Mouse (Mus musculus) cerebellum, adult 11-12 months (tissue): ENCODE results near the gene Taf5l.
A peak's percentile ranks its signal among the peaks of the same experiment; 100 is the strongest.

Source experiments
- DNase-seq: peaks from one replicate; pipeline ENCODE4 v3.0.0; 2022

Gene Taf5l

DNA sequence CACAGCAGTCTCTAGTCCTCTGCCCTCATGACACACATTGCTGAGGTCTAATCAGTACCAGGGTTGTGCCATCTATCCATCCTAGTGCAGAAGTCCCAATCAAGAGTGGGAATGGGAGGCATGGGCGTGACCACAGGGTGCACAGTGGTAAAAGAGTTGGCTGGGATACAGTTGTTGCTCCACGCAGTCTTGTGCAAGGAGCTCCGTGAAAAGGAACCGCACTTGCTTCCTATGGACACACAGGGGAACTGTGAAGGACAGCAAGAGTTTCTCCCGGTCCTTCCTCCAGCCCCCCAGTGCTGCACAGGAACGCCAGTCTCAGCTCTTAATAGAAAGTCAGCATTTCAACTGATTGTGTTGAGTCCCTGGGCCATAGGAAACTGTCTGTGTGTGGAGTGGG, 61.7 kb downstream of the Taf5l start:
- no peak for DNase-seq

DNA sequence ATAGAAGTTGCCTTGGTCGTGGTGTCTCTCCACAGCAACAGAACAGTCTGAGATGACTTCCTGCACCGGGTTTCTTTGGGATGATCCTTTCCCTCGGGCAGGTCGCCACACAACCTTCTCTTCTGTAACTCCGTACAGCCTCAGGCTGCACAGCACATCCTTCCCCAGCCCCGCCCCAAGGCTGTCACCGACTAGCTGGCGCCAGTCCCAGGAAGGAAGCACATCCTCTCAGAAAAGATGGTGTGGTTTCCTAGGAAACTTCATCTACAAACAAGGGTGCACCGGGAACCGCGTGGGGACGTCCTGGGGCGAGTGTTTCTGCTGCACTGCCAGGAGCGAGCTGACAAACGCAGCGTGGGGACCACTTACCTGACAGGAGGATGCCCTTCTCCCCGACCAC, 63.1 kb downstream of the Taf5l start:
- DNase-seq, result no peak

DNA sequence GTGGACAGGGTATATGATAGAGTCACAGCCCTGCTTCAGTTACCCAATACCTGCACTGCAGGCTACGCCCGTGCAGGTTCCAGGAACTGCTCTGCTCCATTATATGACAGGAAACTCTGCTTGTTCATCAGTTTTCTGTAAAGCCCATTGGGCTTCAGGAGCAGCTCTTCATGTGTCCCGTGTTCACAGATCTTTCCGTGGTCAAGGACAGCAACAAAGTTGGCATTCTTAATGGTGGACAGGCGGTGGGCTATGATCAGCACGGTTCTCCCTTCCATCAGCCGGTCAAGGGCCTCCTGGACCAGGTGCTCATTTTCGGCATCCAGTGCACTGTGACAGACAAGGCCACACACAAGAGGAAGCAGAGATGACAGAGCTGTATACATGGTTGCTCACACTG, 67.0 kb downstream of the Taf5l start:
- no peak for DNase-seq

DNA sequence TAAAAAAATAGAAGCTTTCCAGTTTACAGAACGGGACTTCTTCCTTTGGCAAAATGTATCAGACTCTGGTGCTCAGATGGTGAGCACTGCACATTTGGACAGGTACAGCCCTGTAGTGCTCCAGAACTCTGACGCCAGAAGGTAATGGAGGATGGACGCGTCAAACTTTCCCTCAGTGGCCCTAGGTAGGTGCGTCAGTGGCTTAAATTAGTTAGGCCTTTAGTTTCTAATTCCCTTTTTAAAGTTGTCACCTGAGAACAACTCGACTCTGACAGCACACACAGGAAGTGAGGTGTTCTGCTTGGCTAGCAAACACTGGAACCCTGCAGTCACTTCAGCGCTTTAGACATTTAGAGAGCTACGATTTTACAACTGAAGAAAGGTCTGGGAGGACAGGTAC, 67.5 kb downstream of the Taf5l start:
- DNase-seq, result no peak

DNA sequence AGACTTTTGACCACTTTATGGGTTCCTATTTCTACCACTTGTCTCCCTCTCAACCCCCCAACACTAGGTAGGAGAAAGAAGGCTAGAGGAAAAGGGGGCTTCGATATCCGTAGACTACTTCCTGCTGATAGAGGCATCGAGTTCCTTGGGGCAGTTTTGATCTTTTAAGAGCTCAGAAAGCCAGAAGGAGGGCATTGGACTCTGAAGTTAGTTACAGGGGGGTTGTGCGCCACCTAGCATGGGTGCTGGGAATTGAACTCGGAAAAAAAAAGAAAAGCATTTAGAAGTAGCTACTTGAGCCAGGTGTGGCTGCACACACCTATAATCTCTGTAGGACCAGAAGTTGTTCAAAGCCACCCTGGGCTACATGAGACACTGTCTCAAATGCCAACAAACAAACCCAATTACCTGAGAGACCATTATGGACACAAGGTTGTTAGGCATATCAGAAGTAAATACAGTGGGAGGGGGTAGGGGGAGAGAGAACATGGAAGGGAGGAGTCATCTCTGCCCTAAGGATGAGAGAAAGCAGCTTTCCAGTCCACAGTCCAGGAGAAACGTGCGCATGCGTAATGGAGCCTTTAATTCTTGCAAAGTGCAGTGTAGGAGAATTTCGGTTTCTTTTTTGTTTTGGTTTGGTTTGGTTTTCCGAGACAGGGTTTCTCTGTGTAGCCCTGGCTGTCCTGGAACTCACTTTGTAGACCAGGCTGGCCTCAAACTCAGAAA, 71.0 kb downstream of the Taf5l start:
- DNase-seq, result peak; percentile 50

DNA sequence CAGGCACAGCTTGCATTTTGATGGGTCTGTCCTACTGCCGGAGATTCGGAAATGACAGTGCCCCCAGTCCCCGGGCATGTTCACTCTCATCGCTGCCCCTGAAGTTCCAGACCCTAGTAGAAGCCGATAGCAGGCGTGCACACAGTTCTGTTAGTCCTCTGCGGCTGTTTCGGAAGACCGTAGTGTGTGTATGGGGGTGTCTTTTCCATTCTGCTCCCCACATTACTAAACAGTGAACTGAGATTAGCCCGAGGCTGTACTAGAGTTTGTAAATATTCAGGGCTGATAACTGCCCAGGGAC, 71.6 kb downstream of the Taf5l start:
- no peak for DNase-seq

DNA sequence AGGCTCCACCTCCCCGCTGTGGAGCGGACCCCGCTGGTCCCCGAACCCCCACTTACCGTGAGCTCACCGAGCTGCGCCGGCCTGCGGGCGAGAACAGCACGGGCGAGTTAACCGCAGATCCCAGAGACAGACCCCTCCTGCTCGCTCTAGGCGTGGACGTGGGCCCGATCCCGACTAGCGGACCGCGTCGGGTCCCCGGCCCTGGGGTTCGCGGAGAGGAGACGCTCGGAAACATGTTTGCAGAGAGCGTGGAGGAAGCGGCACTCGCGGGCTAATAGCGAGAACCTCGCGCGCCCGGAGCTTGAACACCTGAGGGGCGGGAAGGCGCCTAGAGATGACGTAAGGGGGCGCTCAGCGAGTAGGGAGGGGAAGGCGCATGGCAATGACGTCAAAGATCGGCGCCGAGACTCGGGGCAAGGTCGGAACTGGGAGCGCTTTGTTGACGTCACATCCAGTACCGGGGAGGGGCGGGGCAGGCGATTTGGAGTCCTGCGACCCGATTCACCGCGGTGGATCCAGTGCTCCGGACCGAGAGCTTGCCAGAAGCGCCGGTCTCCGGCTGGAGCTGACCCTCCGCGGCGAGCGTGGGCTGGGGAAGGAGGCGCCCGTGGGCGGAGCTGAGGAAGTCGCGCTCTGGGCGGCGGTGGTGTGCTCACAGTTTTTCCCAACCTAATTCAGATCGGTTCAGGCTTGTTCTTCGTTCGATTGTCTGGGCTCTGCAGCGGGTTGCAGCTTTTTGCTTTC, 72.1 kb downstream of the Taf5l start, which contains the start of gene Nup133:
Nup133 (minus strand) TSS at position 324 of the 744 bp plus-strand sequence.
- DNase-seq, result peak; percentile 99
